Mouse (Mus musculus): Measurements from ENCODE around the gene Egfl6.

Gene Egfl6

DNA sequence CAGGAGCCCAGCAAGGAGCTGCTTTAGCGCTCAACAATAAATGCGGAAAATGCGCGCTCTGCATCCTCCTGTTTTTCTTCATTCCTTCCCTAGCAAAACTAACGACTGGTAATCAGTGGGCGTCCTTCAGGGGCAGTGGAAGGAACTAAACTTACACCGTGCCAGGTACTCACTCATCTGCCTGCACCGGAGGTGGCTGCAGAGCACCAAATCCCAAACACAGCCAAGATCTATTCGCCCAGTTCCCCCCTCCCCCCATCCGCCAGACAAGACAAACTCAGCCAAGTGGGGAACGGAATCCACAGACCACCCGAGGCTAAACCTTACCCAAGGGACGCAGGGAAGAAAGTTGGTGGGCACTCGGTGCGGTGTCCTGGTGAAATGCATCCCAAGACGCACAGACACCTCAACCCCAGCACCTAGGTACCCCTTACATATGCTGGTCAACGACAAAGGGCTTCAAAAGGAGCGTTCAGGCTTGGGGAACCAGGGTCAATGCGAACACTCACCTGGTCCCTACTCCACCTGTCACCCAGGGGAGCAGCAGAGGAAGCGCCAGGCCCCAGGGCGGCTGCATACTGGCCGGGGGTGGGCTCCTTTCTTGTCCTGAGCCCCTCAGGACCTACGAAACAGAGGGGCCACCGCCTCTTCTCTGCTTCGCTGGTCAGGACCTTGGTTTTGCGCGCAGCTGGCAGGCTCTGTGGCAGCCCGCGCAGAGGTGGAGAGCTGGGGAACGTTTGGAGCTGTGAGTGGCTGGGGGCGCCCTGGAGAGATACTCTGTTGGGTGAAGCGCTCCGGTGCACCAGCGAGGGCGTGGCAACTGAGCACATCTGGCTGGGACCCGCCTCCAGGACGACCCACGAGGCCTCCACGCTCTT lies at the start of gene Egfl6:
Egfl6 (minus strand) TSS at position 774 of the 878 bp plus-strand sequence.
- in situ Hi-C loops (cut with MboI) = no loop called here

DNA sequence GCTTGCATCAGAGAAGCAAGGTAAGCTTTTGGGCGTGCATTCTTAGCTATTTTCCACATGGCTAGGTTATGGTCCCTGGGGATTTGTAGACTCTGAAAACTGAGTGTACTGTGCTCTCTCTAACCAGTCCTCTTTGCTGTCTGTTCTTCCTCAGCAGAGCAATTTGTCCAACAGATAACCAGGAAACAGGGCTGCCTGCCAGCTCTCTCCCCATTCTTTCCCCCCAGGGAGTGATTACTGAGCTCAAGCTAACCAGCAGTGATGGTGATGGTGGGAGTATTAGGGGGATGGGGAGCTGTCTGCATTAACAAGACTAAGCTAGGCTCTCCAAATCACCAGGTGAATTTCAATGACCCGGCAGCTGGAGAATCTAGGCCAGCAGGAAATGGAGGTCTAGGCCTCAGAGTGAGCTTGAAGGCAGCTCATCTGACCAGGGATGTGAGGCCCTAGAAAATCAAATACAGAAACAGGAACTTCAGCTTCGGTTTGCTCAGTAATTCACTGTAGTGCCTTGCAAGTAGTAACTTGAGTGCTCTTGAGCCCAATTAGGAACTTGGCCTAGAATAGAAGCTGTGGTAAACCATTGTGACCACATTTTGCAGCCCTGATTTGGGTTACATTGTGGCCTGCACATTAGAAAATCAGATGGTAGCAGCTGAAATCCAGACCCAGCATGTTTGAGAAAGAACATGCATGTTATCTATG lies 41.5 kb upstream of the Egfl6 start:
- in situ Hi-C loops (cut with MboI) = no loop called here

DNA sequence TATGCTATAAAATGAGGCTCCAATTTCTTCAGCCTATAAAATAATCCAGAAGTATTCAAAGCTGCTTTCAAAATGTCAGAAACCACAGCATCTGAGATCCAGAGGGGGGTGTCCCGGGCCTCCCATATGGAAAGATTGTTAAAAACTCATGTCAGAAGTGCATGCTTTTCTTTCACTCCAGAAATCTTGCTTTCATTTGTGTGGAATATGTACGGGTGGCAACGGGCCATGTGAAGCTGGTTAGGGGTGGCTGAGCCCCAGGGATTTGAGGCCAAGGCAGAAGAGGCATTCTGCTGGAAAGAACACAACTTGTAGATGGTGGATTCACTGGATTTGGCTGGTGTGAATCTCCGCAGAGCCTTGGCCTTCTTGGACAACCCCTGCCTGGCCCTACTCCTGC lies 40.7 kb upstream of the Egfl6 start:
- in situ Hi-C loops (cut with MboI) = no loop called here

DNA sequence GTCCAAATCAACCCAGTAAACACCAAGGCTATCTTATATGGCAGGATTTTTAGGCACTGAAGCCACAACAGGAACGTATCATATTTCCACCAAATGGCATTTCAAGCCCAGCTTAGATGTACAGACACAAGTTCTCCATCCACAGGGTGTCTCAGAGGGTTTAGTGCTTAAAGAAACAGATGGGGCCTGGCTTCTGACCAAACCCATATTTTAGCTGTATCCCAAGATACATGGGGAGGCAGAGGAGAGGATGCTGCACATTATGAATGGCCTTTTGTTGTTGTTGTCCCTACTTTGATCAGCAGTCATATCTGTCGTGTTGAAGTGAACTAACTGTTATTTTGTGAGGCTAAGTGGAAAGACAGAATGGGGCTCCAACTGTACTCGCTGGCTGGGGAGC lies 37.7 kb upstream of the Egfl6 start:
- in situ Hi-C loops (cut with MboI) = no loop called here

DNA sequence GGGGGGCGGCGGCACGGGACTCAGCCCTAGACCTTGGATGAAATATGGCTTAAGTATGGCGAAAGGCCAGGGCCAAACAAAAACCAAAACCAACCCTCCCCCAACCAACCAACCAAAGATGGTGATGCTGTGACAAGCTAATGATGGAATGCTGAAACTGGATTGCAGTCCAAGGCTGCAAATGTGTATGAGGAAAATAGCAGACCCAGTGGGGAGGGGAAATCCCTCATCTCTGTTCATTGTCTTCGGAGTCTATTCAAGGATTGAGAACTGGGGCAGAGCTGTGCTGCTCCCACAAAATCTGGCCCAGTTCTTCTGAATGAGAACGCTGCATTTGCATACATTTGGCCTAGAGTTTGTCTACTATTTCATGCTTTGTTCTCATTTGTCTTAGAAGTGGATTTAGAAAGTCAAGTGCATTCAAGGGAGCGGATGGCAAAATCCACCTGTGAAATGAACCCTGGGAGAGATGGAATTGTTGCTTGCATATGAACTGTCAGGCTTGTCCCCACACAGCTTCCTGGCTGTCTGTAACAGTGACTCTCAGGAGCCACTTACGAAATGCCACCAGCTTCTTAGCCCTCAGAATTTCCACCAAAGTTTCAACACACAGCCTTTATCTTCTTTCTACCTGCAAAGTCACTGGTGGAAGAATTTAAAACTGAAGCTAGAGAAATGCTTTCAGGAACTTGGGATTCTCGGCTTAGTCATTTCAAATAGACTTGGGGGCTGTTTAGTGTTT lies 36.2 kb upstream of the Egfl6 start:
- in situ Hi-C loops (cut with MboI) = no loop called here

DNA sequence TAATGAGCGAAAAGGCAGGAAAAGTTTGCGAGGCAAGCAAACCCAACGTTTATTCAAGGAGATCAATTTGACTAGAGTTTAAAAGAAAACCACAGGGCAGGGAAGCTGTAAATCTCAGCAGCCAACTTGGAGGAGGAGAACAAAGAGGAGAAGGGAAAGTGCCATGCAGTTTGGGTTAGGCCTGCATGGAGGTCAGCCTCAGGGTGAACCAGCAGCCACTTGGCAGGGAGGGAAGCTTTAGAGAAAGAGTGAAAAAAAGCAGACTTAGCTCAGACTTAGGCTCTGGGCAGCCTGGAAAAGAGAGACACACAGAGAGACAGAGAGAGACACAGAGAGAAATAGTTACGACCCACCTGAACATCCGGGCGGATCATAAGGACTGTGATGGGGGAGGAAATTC lies 35.4 kb upstream of the Egfl6 start:
- in situ Hi-C loops (cut with MboI) = no loop called here

DNA sequence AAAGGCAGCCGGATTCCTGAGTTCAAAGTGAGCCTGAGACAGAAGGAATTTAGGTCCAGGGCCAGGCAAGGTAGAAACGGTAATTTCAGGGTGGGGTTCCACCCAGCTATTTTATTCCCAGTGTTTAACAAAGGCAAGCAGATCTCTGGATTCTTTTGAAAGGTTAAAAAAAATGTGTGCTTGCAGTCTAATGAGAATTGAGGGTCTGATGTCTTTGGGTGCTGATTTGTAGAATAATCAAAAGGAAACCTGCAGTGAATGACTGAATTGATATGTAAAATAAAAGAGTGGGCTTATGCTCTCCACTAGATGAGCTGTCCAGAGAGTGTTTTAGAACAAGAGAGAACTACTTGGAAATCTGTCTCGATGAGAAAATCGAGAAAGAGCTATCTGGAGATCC lies 33.6 kb upstream of the Egfl6 start:
- in situ Hi-C loops (cut with MboI) = no loop called here

DNA sequence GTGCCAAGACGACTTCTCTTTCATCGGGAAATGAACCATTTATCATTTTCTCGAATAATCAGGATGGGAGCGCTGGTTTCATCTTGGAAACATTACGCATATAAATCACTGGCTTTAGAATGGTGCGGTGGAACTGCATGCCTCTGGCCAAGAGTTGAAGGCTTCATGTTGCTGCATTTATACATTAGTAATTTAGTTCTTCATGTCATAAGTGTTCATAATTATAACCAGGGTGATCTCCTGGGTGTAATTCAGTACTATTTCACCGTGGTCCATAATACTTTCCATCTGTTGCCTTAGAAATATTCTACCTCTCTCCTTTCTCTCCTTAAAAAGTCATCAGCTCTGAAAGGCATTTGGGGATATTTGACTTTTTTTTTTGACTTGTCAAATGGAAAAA lies 29.7 kb upstream of the Egfl6 start:
- in situ Hi-C loops (cut with MboI) = no loop called here

DNA sequence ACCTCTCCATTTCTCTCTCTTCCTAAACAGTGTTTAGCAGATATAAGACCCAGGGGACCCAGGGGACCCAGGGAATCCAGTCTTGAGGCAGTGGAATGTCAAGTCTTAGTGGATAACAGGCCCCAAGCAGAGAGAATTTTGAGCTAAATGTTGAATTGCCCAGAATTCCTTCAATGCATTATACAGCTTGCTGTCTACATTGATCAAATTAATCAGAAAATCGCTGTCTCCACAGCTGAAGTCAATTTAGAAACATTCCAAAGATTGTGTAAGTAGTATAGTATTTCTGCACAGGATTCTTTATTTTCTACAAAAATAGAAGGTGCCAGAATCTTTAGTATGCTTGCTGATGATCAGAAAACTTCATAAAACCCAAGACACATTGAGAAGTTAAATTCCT lies 9.4 kb downstream of the Egfl6 start:
- in situ Hi-C loops (cut with MboI) = no loop called here

DNA sequence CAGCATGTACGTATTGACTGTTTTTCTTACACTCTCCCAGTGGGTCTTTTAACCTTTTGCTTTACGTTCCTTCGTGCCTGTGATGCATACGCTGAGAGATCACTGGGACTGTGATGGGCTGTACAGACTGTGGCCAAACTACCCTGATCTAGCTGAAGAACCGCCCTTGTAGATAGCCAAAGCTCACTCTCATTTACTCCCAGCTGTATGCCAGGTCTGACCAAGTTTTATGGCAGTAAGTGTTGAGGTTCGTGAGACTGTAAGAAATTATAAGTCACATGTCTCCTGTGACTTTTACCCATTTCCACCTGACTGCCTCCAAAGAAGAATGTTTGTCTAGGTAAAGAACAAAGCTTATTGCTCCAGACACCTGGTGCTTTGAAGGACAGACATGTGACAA lies 19.5 kb downstream of the Egfl6 start:
- in situ Hi-C loops (cut with MboI) = no loop called here

DNA sequence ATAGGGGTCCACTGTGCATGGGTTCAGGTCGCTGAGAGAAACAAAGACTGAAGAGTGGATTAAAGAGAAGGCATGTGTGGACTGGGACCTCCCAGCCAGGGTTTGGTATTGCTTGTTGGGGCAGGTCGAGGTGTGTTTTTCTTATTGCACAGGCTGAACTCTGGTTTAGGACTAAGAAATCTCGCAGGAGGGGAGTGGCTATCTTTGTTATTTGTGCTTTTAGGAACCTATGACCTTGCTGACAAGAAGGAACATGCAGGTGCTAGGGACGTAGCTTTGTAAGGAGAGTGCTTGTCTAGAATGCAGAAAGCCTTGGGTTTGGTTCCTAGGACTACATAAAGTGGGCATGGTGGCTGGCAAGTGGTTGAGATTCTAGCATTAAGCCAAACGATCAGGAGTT lies 20.1 kb downstream of the Egfl6 start:
- in situ Hi-C loops (cut with MboI) = no loop called here

DNA sequence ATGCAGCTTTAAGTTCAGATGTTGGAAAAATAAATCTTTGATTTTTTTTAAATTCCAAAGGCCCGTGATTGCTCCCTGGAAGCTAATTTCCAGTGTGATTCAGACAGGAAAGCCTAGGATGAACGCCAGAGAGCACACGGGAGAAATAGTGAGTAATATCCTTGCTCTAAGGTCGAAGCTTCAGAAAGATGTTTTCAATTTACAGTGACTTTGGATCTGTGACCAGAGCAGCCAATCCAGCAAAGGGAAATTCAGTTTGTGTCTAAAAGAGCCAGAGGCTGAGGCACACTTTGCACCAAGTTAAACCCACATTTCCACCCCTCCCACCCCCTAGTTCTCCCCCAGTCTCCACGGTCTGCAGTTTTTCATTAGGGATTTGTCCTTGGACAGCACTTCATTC lies 20.6 kb downstream of the Egfl6 start:
- in situ Hi-C loops (cut with MboI) = no loop called here

DNA sequence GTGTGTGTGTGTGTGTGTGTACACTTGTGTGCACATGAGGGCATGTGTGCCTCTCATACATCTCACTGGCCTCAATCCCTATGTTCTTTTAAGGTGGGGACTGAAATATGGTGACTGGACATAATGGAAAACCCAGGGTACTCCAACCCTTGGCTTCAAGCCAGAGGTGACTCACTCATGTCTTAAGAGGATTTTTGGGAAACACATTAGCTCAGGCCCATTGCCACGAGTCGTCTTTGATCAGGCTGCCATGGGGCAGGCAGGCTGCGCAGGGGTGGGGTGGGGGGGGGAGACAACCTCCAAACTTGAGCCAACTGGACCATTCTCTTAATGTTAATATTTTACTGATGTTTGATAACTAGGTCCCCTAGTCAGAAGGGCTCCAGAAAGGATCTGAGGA lies 26.2 kb downstream of the Egfl6 start:
- in situ Hi-C loops (cut with MboI) = no loop called here

DNA sequence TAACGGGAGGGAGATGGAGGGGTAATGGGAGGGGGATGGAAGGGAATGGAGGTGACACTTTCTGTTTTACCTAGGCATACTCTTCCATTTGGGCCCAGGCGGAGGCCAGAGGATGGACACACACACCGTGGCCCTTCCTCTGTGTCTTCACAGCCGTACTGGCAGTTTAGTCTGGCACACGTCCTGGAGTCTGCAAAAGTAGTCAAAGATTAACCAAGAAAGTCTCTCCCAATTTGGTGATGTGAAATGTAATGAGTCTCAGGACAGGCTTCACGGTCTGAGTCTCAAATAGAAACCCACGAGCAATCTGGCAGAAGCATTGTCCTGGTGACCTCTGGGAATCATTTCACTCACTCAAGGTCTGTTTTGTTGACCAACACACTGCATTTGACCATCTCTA lies 33.2 kb downstream of the Egfl6 start:
- in situ Hi-C loops (cut with MboI) = no loop called here

DNA sequence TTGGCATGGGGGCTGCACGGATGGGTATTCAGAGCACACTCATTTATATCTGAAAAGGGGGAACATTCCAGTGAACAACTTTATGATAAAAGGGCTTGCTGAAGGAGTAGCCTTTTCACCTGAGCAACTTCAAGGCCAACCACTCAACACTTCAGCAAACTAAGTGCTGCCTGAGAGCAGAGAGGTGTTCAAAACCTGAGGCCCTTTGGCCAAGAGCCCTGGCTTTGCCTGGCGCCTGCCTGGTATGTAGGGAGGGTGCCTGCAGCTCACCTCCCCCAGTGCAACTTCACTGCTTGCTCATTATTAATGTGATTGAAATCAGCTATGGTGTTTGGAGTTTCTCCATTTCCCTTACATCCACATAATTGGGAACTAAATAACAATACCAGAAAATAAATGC lies 39.0 kb downstream of the Egfl6 start:
- in situ Hi-C loops (cut with MboI) = no loop called here

DNA sequence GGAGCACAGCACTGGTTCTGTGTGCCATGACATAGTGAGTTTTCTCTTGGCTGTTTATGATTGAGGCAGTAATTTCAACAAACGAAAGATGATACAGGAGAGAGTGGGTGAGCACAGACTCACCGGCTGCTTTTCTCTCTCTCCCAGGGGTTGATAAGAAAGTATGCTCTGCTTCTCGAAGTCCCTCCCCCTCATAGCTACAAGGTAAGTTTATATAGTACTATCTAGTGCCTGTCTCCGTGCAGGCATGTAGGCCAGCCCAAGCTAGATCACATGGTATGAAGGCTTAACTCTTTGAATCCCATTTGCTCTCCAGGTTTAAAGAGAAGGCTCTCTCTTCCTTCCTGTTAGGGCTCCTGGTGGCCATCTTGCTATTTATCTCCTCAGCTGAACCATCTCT lies 50.4 kb downstream of the Egfl6 start:
- in situ Hi-C loops (cut with MboI) = no loop called here

DNA sequence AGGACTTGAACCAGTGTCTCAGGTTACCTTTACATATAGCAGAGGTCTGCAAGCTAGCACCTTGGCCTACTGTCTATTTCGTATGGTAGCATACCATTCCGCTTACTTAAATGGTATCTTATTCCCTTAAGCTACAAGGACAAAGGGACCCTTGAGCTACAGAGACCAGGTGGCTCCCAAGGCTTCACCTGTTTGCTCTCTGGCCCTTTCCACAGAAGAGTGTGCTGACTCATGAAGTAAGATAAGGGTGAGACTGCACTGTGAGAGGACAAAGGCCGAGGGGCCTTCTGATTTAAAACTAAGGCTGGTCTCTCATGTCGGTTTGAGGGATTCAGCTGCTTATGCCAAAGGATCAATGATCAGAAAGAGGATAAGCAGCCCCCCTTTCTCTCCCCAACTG lies 52.1 kb downstream of the Egfl6 start:
- in situ Hi-C loops (cut with MboI) = no loop called here

DNA sequence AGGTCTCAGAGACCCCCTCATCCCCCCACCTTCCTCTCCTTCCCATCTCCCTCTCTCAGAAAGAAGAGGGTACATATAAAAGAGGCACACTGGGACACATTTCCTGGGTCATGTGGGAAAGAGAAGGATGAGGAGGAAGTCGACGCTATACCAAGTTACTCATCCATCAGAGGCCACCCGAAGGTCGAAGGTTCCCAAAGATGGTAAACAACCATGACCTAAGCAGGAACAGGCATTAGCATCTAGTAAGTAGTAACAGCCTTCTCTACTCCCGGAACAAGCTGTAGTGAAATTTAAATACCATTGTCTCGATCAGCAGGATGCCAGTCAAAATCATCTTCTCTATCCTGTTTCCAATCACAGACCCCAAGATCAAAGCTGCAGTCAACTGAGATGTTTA lies 53.8 kb downstream of the Egfl6 start:
- in situ Hi-C loops (cut with MboI) = no loop called here

DNA sequence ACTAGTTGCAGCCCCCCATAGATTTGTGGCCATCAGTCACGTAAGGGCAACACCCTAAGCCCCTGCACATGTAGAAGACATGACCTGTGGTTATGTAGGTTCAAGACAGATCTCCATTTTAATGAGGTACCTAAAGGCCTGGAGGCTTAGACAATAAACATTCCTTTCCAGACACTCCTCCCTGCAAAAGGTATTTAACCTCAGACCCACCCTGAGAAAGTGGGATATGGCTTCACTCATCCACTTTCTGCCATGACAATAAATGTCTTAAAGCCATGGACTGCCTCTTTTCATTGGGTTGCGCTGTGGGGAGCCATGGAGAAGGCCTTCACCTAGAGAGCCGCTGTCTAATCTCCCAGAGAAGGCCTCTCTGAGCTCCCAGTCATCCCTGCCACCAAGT lies 57.4 kb downstream of the Egfl6 start:
- in situ Hi-C loops (cut with MboI) = no loop called here

DNA sequence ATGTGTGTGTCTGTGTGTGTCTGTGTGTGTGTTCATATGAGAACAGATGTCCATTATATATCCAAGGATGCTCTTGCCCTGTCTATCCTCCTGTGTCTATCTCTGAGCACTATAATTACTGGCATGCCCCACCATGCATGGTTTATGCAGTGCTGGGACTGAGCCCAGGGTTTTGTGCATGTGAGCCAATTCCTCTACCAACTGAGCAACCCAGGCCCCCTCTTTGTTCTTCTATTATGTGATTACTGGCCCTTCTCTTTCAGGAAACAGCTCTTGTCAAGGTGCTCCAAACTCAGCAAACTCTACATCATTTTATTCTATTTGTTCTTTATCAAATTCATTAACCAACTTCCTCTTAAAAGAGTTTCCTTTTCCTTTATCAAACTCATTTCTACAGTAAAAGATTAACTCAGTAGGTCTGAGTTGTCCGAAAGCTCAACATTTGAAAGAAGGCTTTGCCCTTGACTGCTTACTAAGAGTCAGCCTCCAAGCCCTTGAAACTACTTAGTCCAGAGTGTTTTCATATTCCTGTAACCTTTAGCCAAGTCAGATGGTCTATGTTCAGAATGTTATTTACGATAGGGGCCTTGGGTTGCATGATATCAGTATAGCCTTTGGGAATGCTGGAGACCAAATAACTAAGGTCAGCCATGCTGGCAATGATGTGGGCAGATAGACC lies 59.7 kb downstream of the Egfl6 start:
- in situ Hi-C loops (cut with MboI) = no loop called here

DNA sequence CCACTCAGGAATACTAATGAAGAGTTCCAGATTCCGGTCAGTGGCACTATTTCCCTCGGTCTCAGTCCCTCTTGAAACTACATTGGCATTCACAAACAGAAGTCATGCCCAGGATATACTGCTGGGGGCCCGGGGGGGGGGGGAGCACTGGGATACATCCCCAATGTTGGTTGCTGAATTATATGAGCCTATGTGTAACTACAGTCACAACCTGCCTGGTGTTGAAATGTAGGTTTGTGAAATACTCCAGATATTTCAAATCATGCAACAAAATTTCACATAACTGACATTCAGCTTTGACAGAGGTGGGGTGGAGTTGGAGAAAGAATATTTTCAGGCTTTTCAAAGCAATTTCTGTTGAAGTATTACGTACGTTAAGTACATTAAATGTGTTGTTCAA lies 64.7 kb downstream of the Egfl6 start:
- in situ Hi-C loops (cut with MboI) = no loop called here

DNA sequence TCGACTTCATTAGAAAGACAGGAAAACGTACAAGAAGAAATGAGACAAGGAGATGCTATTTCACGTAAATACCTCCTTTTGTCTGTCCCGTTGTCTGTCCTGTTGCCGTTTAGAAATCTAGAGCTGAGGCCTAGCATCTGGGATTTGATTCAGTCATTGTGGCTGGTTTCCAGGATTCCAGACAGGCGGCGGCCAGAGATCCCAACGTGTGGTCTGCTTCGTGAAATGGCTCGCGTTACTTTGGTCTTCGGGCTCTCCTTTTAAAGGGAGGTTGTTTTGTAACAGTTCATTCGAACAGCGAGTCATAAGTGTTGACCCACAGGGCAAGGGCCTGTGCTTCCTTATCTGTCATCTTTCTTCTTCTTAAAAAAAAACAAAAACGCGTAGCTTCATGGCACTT lies 67.2 kb downstream of the Egfl6 start, which contains the start of gene Tceanc:
Tceanc (minus strand) TSS at position 223 of the 400 bp plus-strand sequence.
- in situ Hi-C loops (cut with MboI) = no loop called here
